Mouse (Mus musculus): ENCODE measurements around the gene Ugt2a3. TPM values are rescaled to one million over a fixed set of nuclear protein-coding genes. Genes with fewer than 3 reads are reported as not detected.
"Not testable (repeated sequence)": the region's sequence is repeated elsewhere in the genome, so short reads cannot be mapped to it uniquely, and the experiment has no call there.

Gene Ugt2a3
- not detected in 2 replicates for polyA plus RNA-seq (2015; fragmentation: Nextera tagmentation; extraction: Ambion mirVana)

- no peak within 1 kb of the TSS for H3K9ac ChIP-seq
- H3K27me3 ChIP-seq: no peaks in the 10 kb centered on the region
- no peak for ATAC-seq (ENCODE audit: insufficient number of reproducible peaks, insufficient read depth, low FRiP score, low TSS enrichment, low read depth)
- H3K4me1 ChIP-seq: no peaks in the 10 kb centered on the region
- no peak within 1 kb of the TSS for H3K4me2 ChIP-seq
- WGBS: 77% methylated on average over 11 of the region's 11 CpGs
- no peaks in the 10 kb centered on the region for H3K36me3 ChIP-seq
- H3K9me3 ChIP-seq: no peaks in the 10 kb centered on the region
- no peak within 1 kb of the TSS for H3K4me3 ChIP-seq
- no peak within 1 kb of the TSS for H3K27ac ChIP-seq
These were observed at the start of gene Ugt2a3 for GRCm38 (mm10) chr5:87336961-87337697. Ugt2a3 (minus strand) TSS chr5:87337195.

GRCm38 (mm10) chr5:87380234-87380633, 43.2 kb upstream of the Ugt2a3 start:
- Histone ChIP-seq H3K9ac (no peak overlapping the region), H3K4me3 (no peak overlapping the region), H3K4me1 (no peaks in the 10 kb centered on the region), H3K27me3 (no peaks in the 10 kb centered on the region), H3K36me3 (no peaks in the 10 kb centered on the region), H3K9me3 (no peaks in the 10 kb centered on the region), H3K4me2 (no peak overlapping the region), H3K27ac (no peak overlapping the region)
- no peak for ATAC-seq (ENCODE audit: insufficient number of reproducible peaks, insufficient read depth, low FRiP score, low TSS enrichment, low read depth)
- 74% methylated on average over 2 of the region's 2 CpGs for WGBS

- H3K4me1 ChIP-seq: no peaks in the 10 kb centered on the region
- H3K4me2 ChIP-seq: no peak overlapping the region
- H3K27me3 ChIP-seq: no peaks in the 10 kb centered on the region
- H3K36me3 ChIP-seq: no peaks in the 10 kb centered on the region
- ATAC-seq (ENCODE audit: insufficient number of reproducible peaks, insufficient read depth, low FRiP score, low TSS enrichment, low read depth): no peak
- no peak overlapping the region for H3K27ac ChIP-seq
- no peaks in the 10 kb centered on the region for H3K9me3 ChIP-seq
- H3K9ac ChIP-seq: no peak overlapping the region
- H3K4me3 ChIP-seq: no peak overlapping the region
These were observed 42.8 kb upstream of the Ugt2a3 start for GRCm38 (mm10) chr5:87379825-87380224.

GRCm38 (mm10) chr5:87375874-87376383, 38.9 kb upstream of the Ugt2a3 start:
- H3K4me1 ChIP-seq: no peaks in the 10 kb centered on the region
- H3K4me3 ChIP-seq: no peak overlapping the region
- no peaks in the 10 kb centered on the region for H3K27me3 ChIP-seq
- H3K9ac ChIP-seq: no peak overlapping the region
- no peak overlapping the region for H3K27ac ChIP-seq
- H3K36me3 ChIP-seq: no peaks in the 10 kb centered on the region
- no peak overlapping the region for H3K4me2 ChIP-seq
- H3K9me3 ChIP-seq: no peaks in the 10 kb centered on the region
- 88% methylated on average over 3 of the region's 3 CpGs for WGBS
- ATAC-seq (ENCODE audit: insufficient number of reproducible peaks, insufficient read depth, low FRiP score, low TSS enrichment, low read depth): no peak

GRCm38 (mm10) chr5:87373502-87373863, 36.5 kb upstream of the Ugt2a3 start:
- no peak for ATAC-seq (ENCODE audit: insufficient number of reproducible peaks, insufficient read depth, low FRiP score, low TSS enrichment, low read depth)
- Histone ChIP-seq H3K27ac (no peak overlapping the region), H3K4me3 (no peak overlapping the region), H3K9ac (no peak overlapping the region), H3K9me3 (no peaks in the 10 kb centered on the region), H3K36me3 (no peaks in the 10 kb centered on the region), H3K27me3 (no peaks in the 10 kb centered on the region), H3K4me1 (no peaks in the 10 kb centered on the region), H3K4me2 (no peak overlapping the region)
- WGBS: 76% methylated on average over 1 of the region's 1 CpGs

- H3K9ac ChIP-seq; H3K4me2 ChIP-seq; H3K9me3 ChIP-seq; H3K4me1 ChIP-seq; H3K36me3 ChIP-seq; ATAC-seq (ENCODE audit: insufficient number of reproducible peaks, insufficient read depth, low FRiP score, low TSS enrichment, low read depth); H3K4me3 ChIP-seq; H3K27ac ChIP-seq; H3K27me3 ChIP-seq: not testable (repeated sequence)
- WGBS: 67% methylated on average over 4 of the region's 4 CpGs
These were observed 36.0 kb upstream of the Ugt2a3 start for GRCm38 (mm10) chr5:87372788-87373501.

GRCm38 (mm10) chr5:87350350-87350749, 13.4 kb upstream of the Ugt2a3 start:
- Histone ChIP-seq H3K27ac (no peak overlapping the region), H3K4me2 (no peak overlapping the region), H3K27me3 (no peaks in the 10 kb centered on the region), H3K4me3 (no peak overlapping the region), H3K36me3 (no peaks in the 10 kb centered on the region), H3K4me1 (no peaks in the 10 kb centered on the region), H3K9me3 (no peaks in the 10 kb centered on the region), H3K9ac (no peak overlapping the region)
- WGBS: 46% methylated on average over 1 of the region's 1 CpGs
- no peak for ATAC-seq (ENCODE audit: insufficient number of reproducible peaks, insufficient read depth, low FRiP score, low TSS enrichment, low read depth)

GRCm38 (mm10) chr5:87349150-87349549, 12.2 kb upstream of the Ugt2a3 start:
- not testable (repeated sequence) for H3K4me3 ChIP-seq; ATAC-seq (ENCODE audit: insufficient number of reproducible peaks, insufficient read depth, low FRiP score, low TSS enrichment, low read depth); H3K4me2 ChIP-seq; H3K27ac ChIP-seq; H3K4me1 ChIP-seq; H3K9me3 ChIP-seq; H3K27me3 ChIP-seq; H3K36me3 ChIP-seq; H3K9ac ChIP-seq
- 78% methylated on average over 1 of the region's 1 CpGs for WGBS

GRCm38 (mm10) chr5:87347479-87348078, 10.6 kb upstream of the Ugt2a3 start:
- not testable (repeated sequence) for H3K4me3 ChIP-seq; H3K4me2 ChIP-seq; H3K27me3 ChIP-seq; H3K36me3 ChIP-seq; H3K4me1 ChIP-seq; H3K27ac ChIP-seq; H3K9me3 ChIP-seq; ATAC-seq (ENCODE audit: insufficient number of reproducible peaks, insufficient read depth, low FRiP score, low TSS enrichment, low read depth); H3K9ac ChIP-seq
- WGBS: 72% methylated on average over 2 of the region's 2 CpGs

- Histone ChIP-seq H3K4me3 (no peak overlapping the region), H3K9me3 (no peaks in the 10 kb centered on the region), H3K4me1 (no peaks in the 10 kb centered on the region), H3K9ac (no peak overlapping the region), H3K4me2 (no peak overlapping the region), H3K36me3 (no peaks in the 10 kb centered on the region), H3K27ac (no peak overlapping the region), H3K27me3 (no peaks in the 10 kb centered on the region)
- ATAC-seq (ENCODE audit: insufficient number of reproducible peaks, insufficient read depth, low FRiP score, low TSS enrichment, low read depth): no peak
- WGBS: 85% methylated on average over 5 of the region's 5 CpGs
These were observed 3.5 kb upstream of the Ugt2a3 start for GRCm38 (mm10) chr5:87340461-87340860.

- WGBS: 65% methylated on average over 1 of the region's 1 CpGs
- no peaks in the 10 kb centered on the region for H3K9me3 ChIP-seq
- H3K4me2 ChIP-seq: no peak overlapping the region
- no peak overlapping the region for H3K4me3 ChIP-seq
- no peak for ATAC-seq (ENCODE audit: insufficient number of reproducible peaks, insufficient read depth, low FRiP score, low TSS enrichment, low read depth)
- no peaks in the 10 kb centered on the region for H3K27me3 ChIP-seq
- no peak overlapping the region for H3K9ac ChIP-seq
- no peaks in the 10 kb centered on the region for H3K36me3 ChIP-seq
- H3K27ac ChIP-seq: no peak overlapping the region
- no peaks in the 10 kb centered on the region for H3K4me1 ChIP-seq
These were observed 1.8 kb downstream of the Ugt2a3 start for GRCm38 (mm10) chr5:87335199-87335598.

- Histone ChIP-seq H3K27me3 (no peaks in the 10 kb centered on the region), H3K36me3 (no peaks in the 10 kb centered on the region), H3K27ac (no peak overlapping the region), H3K4me2 (no peak overlapping the region), H3K9me3 (no peaks in the 10 kb centered on the region), H3K9ac (no peak overlapping the region), H3K4me3 (no peak overlapping the region), H3K4me1 (no peaks in the 10 kb centered on the region)
- no peak for ATAC-seq (ENCODE audit: insufficient number of reproducible peaks, insufficient read depth, low FRiP score, low TSS enrichment, low read depth)
- 44% methylated on average over 3 of the region's 3 CpGs for WGBS
These were observed 3.4 kb downstream of the Ugt2a3 start for GRCm38 (mm10) chr5:87333584-87333983.

All from embryonic facial prominence, embryonic 13.5 days (tissue).